Mouse (Mus musculus): ENCODE data around the gene Slc2a5. TPM values are rescaled to one million over a fixed set of nuclear protein-coding genes. Genes with fewer than 3 reads are reported as not detected.

The Slc2a5 gene
- 0.58 TPM in 1 of 2 replicates, not detected in the other for total RNA-seq (2014; rRNA removed; ENCODE audit: low replicate concordance)
- 0.42 and 0.59 TPM in 2 replicates for polyA plus RNA-seq (2015; fragmentation: Nextera tagmentation; extraction: Ambion mirVana)

DNA sequence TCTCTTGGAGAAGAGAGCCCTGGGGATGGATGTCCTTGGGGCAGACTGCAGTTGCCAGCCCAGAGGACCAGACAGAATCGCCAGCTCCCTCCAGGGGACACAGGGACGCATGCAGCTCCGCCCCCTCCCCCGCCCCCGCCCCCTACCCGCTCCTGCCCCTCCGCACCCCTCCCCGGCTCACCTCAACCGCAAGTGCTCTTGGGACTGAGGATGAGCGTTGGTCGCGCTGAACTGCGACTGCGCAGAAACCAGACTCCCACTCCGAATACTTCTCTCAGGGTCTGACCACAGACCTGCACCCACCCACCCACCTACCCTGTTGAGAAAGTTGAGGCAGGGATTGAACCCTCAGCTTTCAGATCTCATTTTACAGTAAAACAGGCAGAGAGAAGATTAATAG, at the start of gene Slc2a5:
TSS of gene Slc2a5 (plus strand) at position 229 of the 400 bp plus-strand sequence.
- no peak within 1 kb of the TSS for H3K9ac ChIP-seq (replicated peaks; ENCODE audit: low read depth, low read length)
- H3K36me3 ChIP-seq (replicated peaks; ENCODE audit: control insufficient read depth, insufficient read depth, low read length) = no peaks in the 10 kb centered on the region
- H3K4me2 ChIP-seq (ENCODE audit: low read depth, low read length) = peak within 1 kb of the TSS; percentile 22
- no peak for ATAC-seq (ENCODE audit: insufficient read depth, low read depth)
- no peak for DNase-seq (ENCODE audit: low spot score)
- H3K27ac ChIP-seq (ENCODE audit: low read depth) = no peak within 1 kb of the TSS
- no peaks in the 10 kb centered on the region for H3K4me1 ChIP-seq (ENCODE audit: control insufficient read depth, insufficient read depth)
- H3K9me3 ChIP-seq (replicated peaks; ENCODE audit: control insufficient read depth, low read length) = no peaks in the 10 kb centered on the region
- no peak within 1 kb of the TSS for H3K4me3 ChIP-seq (ENCODE audit: low read depth, low read length)
- WGBS = 19% methylated on average over 15 of the region's 15 CpGs
- no peaks in the 10 kb centered on the region for H3K27me3 ChIP-seq (ENCODE audit: control insufficient read depth, insufficient read depth, low read length)
- TF ChIP-seq EP300 (IDR thresholded peaks at IDR 0.05; ENCODE audit: low read depth) (no peak), CTCF (IDR thresholded peaks at IDR 0.05; ENCODE audit: low read depth) (no peak)

DNA sequence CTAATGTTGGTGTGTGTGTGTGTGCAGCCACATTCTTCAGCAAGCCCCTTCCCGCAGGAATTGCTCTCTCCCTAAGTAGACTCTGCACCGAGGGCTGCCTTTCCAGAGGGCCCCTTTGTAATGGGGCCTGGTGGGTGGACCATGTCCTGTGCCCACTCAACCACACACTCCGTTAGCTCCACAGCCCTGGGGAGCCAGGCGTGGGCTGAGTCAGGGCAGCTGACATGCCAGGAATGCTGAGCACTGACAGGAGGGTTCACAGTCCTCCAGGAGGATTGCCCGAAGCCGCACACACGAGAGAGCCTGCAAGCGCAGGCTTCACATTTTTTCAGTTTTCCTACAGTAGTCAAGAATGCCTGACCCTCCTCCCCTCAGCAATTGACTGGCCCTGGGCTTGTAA, 48.9 kb upstream of the Slc2a5 start:
- Histone ChIP-seq H3K9me3 (replicated peaks; ENCODE audit: control insufficient read depth, low read length) (no peaks in the 10 kb centered on the region), H3K4me3 (ENCODE audit: low read depth, low read length) (no peak overlapping the region), H3K9ac (replicated peaks; ENCODE audit: low read depth, low read length) (no peak overlapping the region), H3K27ac (ENCODE audit: low read depth) (no peak overlapping the region), H3K36me3 (replicated peaks; ENCODE audit: control insufficient read depth, insufficient read depth, low read length) (no peaks in the 10 kb centered on the region), H3K4me1 (ENCODE audit: control insufficient read depth, insufficient read depth) (no peaks in the 10 kb centered on the region), H3K4me2 (ENCODE audit: low read depth, low read length) (no peak overlapping the region), H3K27me3 (ENCODE audit: control insufficient read depth, insufficient read depth, low read length) (no peaks in the 10 kb centered on the region)
- WGBS = 34% methylated on average over 8 of the region's 8 CpGs
- TF ChIP-seq EP300 (IDR thresholded peaks at IDR 0.05; ENCODE audit: low read depth) = no peak
- ATAC-seq (ENCODE audit: insufficient read depth, low read depth) (peak; percentile 35), DNase-seq (ENCODE audit: low spot score) (no peak)

DNA sequence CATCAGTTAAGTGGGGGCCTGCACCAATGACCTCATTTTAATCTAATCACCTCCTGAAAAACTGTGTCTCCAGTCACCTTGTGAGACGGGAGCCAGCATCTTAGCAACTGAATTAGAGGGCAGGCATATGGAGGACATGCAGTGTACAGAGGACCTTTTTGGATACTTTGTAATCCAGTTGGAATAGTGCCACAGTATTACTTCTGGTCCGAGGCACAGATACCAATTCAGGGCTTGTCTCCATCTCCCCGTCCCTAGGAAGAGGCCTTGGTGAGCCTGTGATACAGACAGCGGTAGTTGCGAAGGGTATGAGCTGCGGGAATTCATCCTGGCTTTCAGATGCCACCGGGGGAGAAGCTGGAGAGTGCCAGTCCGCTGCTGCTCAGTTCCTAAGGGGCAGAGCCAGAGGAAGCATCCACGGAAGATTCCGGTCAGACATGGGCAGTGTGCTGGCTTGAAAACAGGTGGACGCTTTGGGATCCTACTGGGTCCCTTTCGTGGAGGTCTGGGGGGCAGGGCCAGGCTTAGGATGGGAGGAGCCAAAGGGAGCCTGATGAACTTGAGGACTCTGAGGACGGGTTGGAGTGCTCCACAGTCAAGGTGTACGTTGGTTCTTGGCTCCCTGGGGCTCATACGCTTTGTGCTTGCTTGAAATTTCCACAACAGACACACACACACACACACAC, 46.5 kb upstream of the Slc2a5 start:
- Histone ChIP-seq H3K27me3 (ENCODE audit: control insufficient read depth, insufficient read depth, low read length) (no peaks in the 10 kb centered on the region), H3K27ac (ENCODE audit: low read depth) (no peak overlapping the region), H3K9ac (replicated peaks; ENCODE audit: low read depth, low read length) (no peak overlapping the region), H3K4me1 (ENCODE audit: control insufficient read depth, insufficient read depth) (no peaks in the 10 kb centered on the region), H3K36me3 (replicated peaks; ENCODE audit: control insufficient read depth, insufficient read depth, low read length) (no peaks in the 10 kb centered on the region), H3K4me3 (ENCODE audit: low read depth, low read length) (no peak overlapping the region), H3K4me2 (ENCODE audit: low read depth, low read length) (no peak overlapping the region), H3K9me3 (replicated peaks; ENCODE audit: control insufficient read depth, low read length) (no peaks in the 10 kb centered on the region)
- ATAC-seq (ENCODE audit: insufficient read depth, low read depth) = no peak
- WGBS = 55% methylated on average over 15 of the region's 15 CpGs
- no peak for DNase-seq (ENCODE audit: low spot score)
- TF ChIP-seq EP300 (IDR thresholded peaks at IDR 0.05; ENCODE audit: low read depth) (no peak), CTCF (IDR thresholded peaks at IDR 0.05; ENCODE audit: low read depth) (no peak)

DNA sequence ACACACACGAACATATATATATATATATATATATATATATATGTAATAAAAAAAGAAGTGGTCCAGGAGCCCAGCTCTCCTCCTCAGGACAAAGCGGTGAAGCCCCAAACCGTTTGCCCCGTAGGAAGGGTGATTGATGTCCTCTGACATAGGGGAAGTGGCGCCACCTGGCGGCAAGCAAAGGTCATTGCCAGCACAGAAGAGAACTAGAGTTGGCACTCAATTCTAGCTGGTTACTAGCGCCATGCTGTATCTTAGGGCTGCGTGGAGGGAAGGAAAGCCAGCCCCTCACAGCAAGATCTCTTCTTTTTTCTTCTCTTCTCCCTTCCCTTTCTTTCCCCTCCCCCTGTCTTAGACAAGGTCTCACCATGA, 46.0 kb upstream of the Slc2a5 start:
- ATAC-seq (ENCODE audit: insufficient read depth, low read depth) (peak; percentile 37), DNase-seq (ENCODE audit: low spot score) (peak; percentile 43)
- H3K27me3 ChIP-seq (ENCODE audit: control insufficient read depth, insufficient read depth, low read length) = no peaks in the 10 kb centered on the region
- 15% methylated on average over 8 of the region's 8 CpGs for WGBS
- TF ChIP-seq CTCF (IDR thresholded peaks at IDR 0.05; ENCODE audit: low read depth) (peak; percentile 77), EP300 (IDR thresholded peaks at IDR 0.05; ENCODE audit: low read depth) (no peak)
- no peaks in the 10 kb centered on the region for H3K36me3 ChIP-seq (replicated peaks; ENCODE audit: control insufficient read depth, insufficient read depth, low read length)
- H3K4me2 ChIP-seq (ENCODE audit: low read depth, low read length) = no peak overlapping the region
- H3K9ac ChIP-seq (replicated peaks; ENCODE audit: low read depth, low read length) = no peak overlapping the region
- H3K4me3 ChIP-seq (ENCODE audit: low read depth, low read length) = no peak overlapping the region
- H3K9me3 ChIP-seq (replicated peaks; ENCODE audit: control insufficient read depth, low read length) = no peaks in the 10 kb centered on the region
- no peak overlapping the region for H3K27ac ChIP-seq (ENCODE audit: low read depth)
- no peaks in the 10 kb centered on the region for H3K4me1 ChIP-seq (ENCODE audit: control insufficient read depth, insufficient read depth)

DNA sequence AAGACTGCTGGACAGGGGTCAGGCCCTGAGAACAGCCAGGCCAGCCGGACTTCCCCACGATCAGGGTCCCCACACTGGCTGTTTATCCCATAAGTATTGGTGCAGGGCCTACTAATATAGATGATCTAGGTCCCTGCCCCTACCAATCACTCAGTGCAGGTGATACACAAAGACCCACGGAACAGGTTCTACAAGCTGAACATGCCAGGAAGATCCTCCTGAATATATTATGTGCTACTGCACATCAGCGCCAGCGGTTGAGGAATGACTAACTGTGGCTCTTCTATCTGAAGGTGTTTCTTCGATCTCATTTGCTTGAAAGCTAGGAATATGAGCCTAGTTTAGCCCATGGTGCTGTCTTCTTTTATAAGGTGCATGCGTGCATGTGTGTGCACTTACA, 43.7 kb upstream of the Slc2a5 start:
- no peak overlapping the region for H3K9ac ChIP-seq (replicated peaks; ENCODE audit: low read depth, low read length)
- no peak overlapping the region for H3K27ac ChIP-seq (ENCODE audit: low read depth)
- no peaks in the 10 kb centered on the region; the same call in 1 of the 2 replicates for H3K4me1 ChIP-seq (ENCODE audit: control insufficient read depth, insufficient read depth)
- no peaks in the 10 kb centered on the region for H3K27me3 ChIP-seq (ENCODE audit: control insufficient read depth, insufficient read depth, low read length)
- 87% methylated on average over 7 of the region's 7 CpGs for WGBS
- H3K9me3 ChIP-seq (replicated peaks; ENCODE audit: control insufficient read depth, low read length) = no peaks in the 10 kb centered on the region
- ATAC-seq (ENCODE audit: insufficient read depth, low read depth) = no peak
- TF ChIP-seq EP300 (IDR thresholded peaks at IDR 0.05; ENCODE audit: low read depth) (no peak), CTCF (IDR thresholded peaks at IDR 0.05; ENCODE audit: low read depth) (no peak)
- no peak overlapping the region for H3K4me2 ChIP-seq (ENCODE audit: low read depth, low read length)
- no peaks in the 10 kb centered on the region for H3K36me3 ChIP-seq (replicated peaks; ENCODE audit: control insufficient read depth, insufficient read depth, low read length)
- no peak overlapping the region for H3K4me3 ChIP-seq (ENCODE audit: low read depth, low read length)
- DNase-seq (ENCODE audit: low spot score) = no peak

DNA sequence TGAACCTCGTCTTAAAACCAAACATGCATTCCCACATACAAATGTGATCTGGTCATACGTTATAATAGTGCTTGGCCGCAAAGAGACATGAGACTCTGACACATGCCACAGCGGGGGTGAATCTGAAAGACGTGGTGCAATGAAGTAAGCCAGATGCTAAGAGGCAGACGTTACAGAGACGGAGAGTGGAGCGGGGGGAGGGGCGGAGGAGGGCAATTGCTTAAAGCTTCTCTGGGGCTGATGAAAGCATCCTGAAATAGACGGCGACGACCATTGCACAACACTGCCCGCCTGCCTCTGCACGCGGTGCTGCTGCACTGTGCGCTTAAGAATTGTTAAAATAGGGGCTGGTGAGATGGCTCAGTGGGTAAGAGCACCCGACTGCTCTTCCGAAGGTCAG, 42.9 kb upstream of the Slc2a5 start:
- Histone ChIP-seq H3K4me1 (ENCODE audit: control insufficient read depth, insufficient read depth) (no peaks in the 10 kb centered on the region; the same call in 1 of the 2 replicates), H3K36me3 (replicated peaks; ENCODE audit: control insufficient read depth, insufficient read depth, low read length) (no peaks in the 10 kb centered on the region), H3K9me3 (replicated peaks; ENCODE audit: control insufficient read depth, low read length) (no peaks in the 10 kb centered on the region), H3K4me2 (ENCODE audit: low read depth, low read length) (no peak overlapping the region), H3K4me3 (ENCODE audit: low read depth, low read length) (no peak overlapping the region), H3K27me3 (ENCODE audit: control insufficient read depth, insufficient read depth, low read length) (no peaks in the 10 kb centered on the region), H3K9ac (replicated peaks; ENCODE audit: low read depth, low read length) (no peak overlapping the region), H3K27ac (ENCODE audit: low read depth) (no peak overlapping the region)
- peak; percentile 48; the same call in 1 of the 2 replicates for ATAC-seq (ENCODE audit: insufficient read depth, low read depth)
- no peak for DNase-seq (ENCODE audit: low spot score)
- WGBS = 17% methylated on average over 18 of the region's 18 CpGs
- no peak for TF ChIP-seq CTCF (IDR thresholded peaks at IDR 0.05; ENCODE audit: low read depth)
- TF ChIP-seq EP300 (IDR thresholded peaks at IDR 0.05; ENCODE audit: low read depth) = no peak
